In genomic region chr6:52987391-52987790, GRCm38 (mm10) we compare ENCODE assay signal across 8 mouse cellular contexts.
DNase-seq lines count a peak whose midpoint lies in the region; ATAC-seq and TF ChIP-seq lines count a peak whose summit lies in the region.

No protein-coding gene starts in this region.

- no peak overlapping the region for H3K9ac ChIP-seq in heart, embryonic 12.5 days

- H3K36me3 ChIP-seq in heart, embryonic 12.5 days = no peaks in the 10 kb centered on the region
- H3K36me3 ChIP-seq in spleen, adult 2 months (ENCODE audit: control insufficient read depth, insufficient read depth, low read length) = no peaks in the 10 kb centered on the region
- H3K36me3 ChIP-seq in limb, embryonic 10.5 days = no peaks in the 10 kb centered on the region

- H3K4me1 ChIP-seq in heart, embryonic 12.5 days (replicated peaks) = peaks cover 7% of the 10 kb centered on the region
- no peaks in the 10 kb centered on the region for H3K4me1 ChIP-seq in spleen, adult 2 months (ENCODE audit: control insufficient read depth, insufficient read depth, insufficient read length)
- H3K4me1 ChIP-seq in limb, embryonic 10.5 days = peaks cover 12% of the 10 kb centered on the region

- no peaks in the 10 kb centered on the region for H3K27me3 ChIP-seq in heart, embryonic 12.5 days (replicated peaks)
- no peaks in the 10 kb centered on the region for H3K27me3 ChIP-seq in spleen, adult 2 months (ENCODE audit: control insufficient read depth, insufficient read depth, low read length)
- H3K27me3 ChIP-seq in limb, embryonic 10.5 days (ENCODE audit: low read depth, poor library complexity, severe bottlenecking) = peaks cover 56% of the 10 kb centered on the region

- TF ChIP-seq POLR2A in spleen, adult 2 months (IDR thresholded peaks at IDR 0.05; ENCODE audit: low read depth, low read length) = no peak

- 56% methylated on average over 4 of the region's 4 CpGs for WGBS in heart, embryonic 12.5 days
- 56% methylated on average over 4 of the region's 4 CpGs for WGBS in spleen, adult 2 months
- WGBS in limb, embryonic 10.5 days = 42% methylated on average over 4 of the region's 4 CpGs

- no peak overlapping the region for H3K4me3 ChIP-seq in heart, embryonic 12.5 days
- H3K4me3 ChIP-seq in spleen, adult 2 months (ENCODE audit: extremely low read depth, insufficient read depth, insufficient read length) = no peak overlapping the region
- no peak overlapping the region for H3K4me3 ChIP-seq in limb, embryonic 10.5 days

- ATAC-seq in heart, embryonic 12.5 days (ENCODE audit: insufficient number of reproducible peaks, low FRiP score) = no peak

- H3K9me3 ChIP-seq in heart, embryonic 12.5 days (replicated peaks) = no peaks in the 10 kb centered on the region
- no peaks in the 10 kb centered on the region for H3K9me3 ChIP-seq in limb, embryonic 10.5 days (replicated peaks)

- TF ChIP-seq CTCF in spleen, adult 2 months (IDR thresholded peaks at IDR 0.05; ENCODE audit: extremely low read depth, insufficient read depth, insufficient read length, insufficient replicate concordance) = peak; percentile 47; the same call in 1 of the 2 replicates

- no peak overlapping the region for H3K27ac ChIP-seq in heart, embryonic 12.5 days (ENCODE audit: poor library complexity, severe bottlenecking)
- no peak overlapping the region for H3K27ac ChIP-seq in spleen, adult 2 months (ENCODE audit: insufficient read depth, low read length)
- no peak overlapping the region for H3K27ac ChIP-seq in limb, embryonic 10.5 days

- DNase-seq in heart, adult 18-20 months = peak; percentile 29 to 61
- no peak for DNase-seq in spleen, adult 2 months (ENCODE audit: low read depth in 1 of 2, low spot score in 2 of 2)
- DNase-seq in spleen, postnatal 36 days (ENCODE audit: low spot score in 2 of 2) = no peak
- peak; percentile 24 for DNase-seq in c-Kit-positive CD71-positive TER-119-positive erythroid progenitor cells, embryonic 14.5 days (ENCODE audit: low spot score)
- DNase-seq in limb, embryonic 10.5 days (ENCODE audit: low spot score) = peak; percentile 67
- peak; percentile 46 for DNase-seq in thymus, postnatal 14 days
- no peak for DNase-seq in urinary bladder, postnatal 10 days (ENCODE audit: low spot score)

- no peak overlapping the region for H3K4me2 ChIP-seq in heart, embryonic 12.5 days

Comparison
In these comparisons a context has a peak if more than half of its experiments do, and no peak if none do; other contexts are left out.
1. DNase-seq: peak in heart, adult 18-20 months (2 of 2), c-Kit-positive CD71-positive TER-119-positive erythroid progenitor cells, embryonic 14.5 days (single experiment), limb, embryonic 10.5 days (single experiment) and thymus, postnatal 14 days (single experiment); none in spleen, adult 2 months (0 of 2), spleen, postnatal 36 days (0 of 2) and urinary bladder, postnatal 10 days (single experiment).